Mouse (Mus musculus) spleen, postnatal 4 days (tissue): ENCODE data around the gene Nup210l.
A peak's percentile ranks its signal among the peaks of the same experiment; 100 is the strongest.
"Not testable (repeated sequence)": the region's sequence is repeated elsewhere in the genome, so short reads cannot be mapped to it uniquely, and the experiment has no call there.

Source experiments
- DNase-seq, 2 experiments: peaks; one replicate each; pipeline ENCODE4 v3.0.0; 2022; ENCODE audit warnings: low spot score in 2 of 2

Gene Nup210l

DNA sequence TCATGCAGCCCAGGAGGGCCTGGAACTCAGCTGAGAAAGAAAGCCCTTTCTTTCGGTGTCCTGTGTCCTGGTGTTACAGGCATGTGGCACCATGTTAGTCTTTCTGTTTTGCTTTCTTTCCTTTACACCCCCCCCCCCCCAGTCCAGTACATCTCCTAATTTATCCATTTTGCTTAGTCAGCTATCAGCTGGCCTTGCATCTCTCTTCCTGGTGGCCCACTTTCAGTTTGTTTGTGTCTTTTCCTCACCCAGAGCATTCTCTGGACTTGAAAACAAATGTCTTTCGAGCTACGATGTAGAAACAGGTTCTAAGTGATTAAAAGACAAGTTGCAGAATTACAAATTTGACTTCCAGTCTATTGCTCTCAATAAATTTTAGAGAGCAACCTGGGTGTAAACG, 118.5 kb downstream of the Nup210l start:
- DNase-seq, result no peak

DNA sequence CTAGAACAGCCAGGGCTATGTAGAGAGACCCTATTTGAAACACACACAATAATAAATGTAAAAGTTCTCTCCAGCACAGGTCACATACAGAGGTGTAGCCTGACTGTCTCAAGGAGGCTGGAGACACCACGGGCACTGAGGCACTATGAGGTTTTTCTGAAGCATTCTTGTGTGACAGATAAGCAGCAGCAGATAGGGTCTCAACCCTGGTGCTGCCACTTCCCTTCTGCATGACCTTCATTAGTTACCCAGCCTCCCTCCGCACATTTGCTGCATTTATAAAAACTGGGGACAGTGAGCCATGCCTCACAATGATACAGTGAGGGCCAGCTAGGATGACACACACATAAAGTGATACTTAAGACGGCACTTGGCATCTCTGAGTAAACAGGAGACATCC, 119.0 kb downstream of the Nup210l start:
- no peak for DNase-seq

DNA sequence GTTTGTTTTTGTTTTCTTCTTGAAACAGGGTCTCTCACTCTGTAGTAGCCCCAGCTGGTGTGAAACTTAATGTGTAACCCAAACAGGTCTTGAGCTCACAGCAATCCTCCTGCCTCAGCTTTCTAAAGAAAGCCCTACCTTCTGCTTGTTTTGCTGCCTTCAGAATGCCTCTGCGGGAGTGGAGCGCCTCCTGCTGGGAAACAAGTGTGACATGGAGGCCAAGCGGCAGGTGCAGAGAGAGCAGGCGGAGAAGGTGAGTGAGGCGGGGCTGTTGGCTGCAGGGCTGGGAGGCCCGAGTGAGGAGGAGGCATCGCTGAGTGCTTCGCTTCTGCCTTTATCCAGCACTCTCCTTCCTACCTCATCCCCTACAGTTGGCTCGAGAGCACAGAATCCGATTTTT, 120.4 kb downstream of the Nup210l start:
- no peak for DNase-seq

DNA sequence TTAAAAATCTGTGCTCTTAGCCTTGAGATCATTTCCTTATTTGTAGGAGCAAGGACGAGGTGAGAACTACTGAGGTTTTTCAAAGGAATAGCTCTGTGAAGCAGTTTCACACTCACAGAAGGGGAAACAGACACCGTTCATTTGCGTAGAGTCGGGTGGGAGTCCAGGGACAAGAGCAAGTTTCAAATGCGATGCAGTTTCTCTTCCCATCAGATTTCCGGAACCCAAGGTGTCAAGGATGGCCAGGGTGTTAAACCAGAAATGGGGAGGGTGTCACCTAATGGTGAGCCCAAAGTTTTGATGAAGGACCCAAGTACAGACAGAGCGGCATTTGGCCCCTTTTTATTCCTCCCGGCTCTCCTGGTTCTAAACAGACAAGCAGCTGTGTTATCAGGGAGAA, 127.1 kb downstream of the Nup210l start:
- DNase-seq, result no peak

DNA sequence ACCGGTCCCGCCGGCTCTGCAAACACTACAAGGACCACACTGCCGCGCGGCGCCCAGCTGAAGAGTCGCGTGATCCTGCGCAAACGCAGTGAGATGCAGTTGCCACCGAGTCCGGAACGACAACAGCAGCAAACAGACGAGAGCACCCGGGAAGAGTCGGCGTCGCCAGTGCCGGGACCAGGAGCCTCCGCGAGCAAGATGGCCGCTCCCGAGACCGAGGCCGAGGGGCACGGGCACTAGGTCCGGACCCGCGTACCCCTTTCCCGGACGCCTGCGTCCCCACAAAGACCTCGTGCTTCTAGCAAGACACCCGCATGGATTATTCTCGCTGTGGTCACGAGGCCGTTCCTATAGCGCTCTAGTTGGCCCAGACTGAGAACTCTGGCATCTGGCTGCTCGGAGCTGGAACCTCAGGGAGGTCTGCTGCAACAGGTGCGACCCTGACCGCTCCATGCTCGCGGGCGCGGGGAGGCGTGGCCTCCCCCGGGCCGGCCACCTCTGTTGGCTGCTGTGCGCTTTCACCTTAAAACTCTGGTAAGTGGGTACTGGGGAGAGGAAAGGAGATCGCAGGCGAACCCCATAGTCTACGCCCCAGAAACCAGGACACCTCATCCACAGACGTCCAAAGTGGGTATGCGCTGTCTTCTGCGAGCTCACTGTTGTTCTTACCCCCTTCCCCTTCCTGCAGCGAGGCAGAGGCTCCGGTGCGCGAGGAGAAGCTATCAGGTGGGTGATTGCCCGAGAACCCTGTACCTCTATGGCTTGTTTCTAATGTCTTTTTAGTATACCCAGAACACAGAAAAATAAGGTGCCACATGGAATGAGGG, 127.8 kb downstream of the Nup210l start, which contains the start of gene Jtb:
Gene Jtb, plus strand, starts transcription at position 91 of the 827 bp plus-strand sequence.
- peak; percentile 87 to 93 for DNase-seq

DNA sequence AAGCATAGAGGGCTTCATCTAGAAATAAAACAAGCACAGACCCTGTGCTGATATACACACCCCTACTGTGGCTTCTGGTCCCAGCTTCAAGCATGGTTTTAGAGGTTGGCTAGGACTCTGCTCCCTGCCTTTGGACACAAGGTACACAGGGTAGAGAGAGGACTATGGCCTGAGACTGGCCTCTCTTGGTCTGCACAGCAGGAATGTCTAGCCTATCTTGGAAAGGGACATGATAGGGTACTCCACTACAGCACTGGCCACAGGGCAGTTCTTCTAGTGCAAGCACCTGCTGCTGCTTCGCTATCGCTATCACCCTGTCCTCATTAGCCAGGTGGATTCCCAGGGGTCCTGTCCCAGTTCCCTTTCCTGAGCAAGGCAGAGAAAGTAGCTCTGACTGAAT, 137.3 kb downstream of the Nup210l start:
- DNase-seq, result no peak

DNA sequence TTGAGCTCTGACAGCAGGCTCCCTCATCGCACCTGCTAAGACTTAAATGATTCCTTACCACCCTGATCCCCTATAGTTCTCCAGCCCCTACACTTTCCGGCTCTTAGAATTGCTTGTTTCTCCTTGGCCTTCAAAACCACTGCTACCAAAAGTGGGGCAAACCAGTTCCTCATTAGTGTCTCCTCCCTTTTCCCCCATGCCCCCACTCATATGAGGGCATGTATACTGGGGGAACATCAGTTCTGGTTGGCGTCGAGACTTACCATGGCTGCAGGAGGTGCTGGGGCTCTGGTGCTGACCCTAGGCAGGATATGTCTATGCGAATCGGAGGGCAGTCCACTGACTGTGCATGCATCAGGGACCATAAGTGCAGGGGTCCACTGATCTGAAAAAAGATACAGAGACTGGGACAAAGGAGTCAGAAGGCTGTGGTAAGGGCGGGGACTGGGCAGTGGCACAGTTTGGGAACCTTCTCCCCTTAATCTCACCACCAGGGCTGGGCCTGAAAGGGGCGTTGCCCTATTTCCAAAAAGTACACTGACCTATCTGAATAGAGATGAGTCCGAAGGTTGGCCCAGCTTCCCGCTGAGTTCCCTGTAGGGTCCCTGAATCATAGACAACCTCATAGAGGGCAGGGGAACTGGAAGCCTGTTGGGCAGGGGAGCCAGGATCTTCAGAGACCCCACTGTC, 137.9 kb downstream of the Nup210l start:
- no peak for DNase-seq

DNA sequence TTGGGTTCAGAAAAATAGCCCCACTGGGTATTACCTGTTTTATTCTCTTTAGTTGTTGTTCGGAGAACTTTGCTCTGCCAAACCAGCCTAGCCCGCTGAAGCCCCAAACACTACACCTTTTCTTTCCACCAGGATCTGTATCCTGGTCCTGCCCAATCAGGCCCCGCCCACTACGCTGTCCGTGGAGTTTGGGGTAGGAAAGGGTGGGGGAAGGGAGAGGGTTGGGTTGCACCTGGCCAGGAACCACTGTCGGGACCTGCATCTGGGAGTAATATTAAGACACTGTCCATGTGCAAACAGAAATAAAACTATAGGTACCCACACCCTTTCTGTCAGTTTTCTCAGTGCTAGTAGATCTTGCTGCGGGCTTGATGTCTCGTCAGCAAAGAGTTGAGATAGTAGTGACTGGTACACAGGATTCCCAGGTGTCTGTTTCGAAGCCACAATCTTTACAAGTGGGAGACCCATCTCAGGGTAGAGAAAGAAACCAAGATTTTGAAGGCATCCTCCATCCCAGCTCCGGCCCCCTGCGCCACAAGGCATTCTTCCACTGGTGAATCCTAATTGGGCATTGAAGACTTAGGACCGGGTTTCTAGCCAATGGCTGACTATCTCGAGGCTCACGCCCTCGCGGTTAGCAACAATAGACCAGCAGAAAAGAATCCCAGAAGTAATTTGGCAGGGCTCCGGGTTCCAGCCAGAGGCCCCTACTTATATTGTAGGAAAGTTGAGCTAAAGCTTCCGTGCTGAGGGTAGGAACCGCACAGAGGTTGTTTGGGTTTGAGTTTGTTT, 139.2 kb downstream of the Nup210l start, which contains the start of gene Creb3l4:
Gene Creb3l4, minus strand, starts transcription at position 529 of the 792 bp plus-strand sequence.
- no peak for DNase-seq

DNA sequence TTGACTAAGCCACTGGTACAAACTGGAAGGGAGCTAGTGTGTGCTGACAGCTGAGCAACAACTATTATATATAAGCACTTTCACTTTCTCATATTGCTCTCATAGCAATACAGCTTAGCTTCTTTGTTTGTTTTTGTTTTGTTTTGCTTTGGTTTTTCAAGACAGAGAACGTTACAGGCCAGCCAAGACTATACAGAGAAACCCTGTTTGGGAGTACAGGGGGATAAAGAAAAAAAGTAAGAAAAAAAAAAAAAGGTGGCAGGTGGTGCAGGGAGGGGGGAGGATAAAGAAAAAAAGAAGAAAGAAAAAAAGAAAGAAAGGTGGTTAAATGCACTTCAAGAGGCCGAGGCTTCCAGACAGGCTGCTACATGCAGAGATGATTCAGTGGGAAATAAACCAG, 141.5 kb downstream of the Nup210l start:
- DNase-seq, result no peak

DNA sequence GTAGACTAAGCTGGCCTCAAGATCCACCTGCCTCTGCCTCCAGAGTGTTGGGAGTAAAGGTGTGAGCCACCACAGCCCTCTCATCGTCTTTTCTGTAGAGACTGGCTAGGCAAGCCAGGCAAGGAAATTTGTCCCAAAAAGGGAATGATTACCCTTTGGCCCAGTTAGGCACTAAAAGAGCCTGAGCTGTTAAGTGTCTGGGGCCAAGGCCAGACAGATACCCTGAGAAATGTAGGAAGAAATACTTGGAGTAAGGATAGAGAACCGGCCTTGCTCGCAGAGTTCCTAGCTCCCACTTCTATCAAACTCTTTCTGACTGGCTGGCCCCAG, 143.7 kb downstream of the Nup210l start:
- no peak for DNase-seq

DNA sequence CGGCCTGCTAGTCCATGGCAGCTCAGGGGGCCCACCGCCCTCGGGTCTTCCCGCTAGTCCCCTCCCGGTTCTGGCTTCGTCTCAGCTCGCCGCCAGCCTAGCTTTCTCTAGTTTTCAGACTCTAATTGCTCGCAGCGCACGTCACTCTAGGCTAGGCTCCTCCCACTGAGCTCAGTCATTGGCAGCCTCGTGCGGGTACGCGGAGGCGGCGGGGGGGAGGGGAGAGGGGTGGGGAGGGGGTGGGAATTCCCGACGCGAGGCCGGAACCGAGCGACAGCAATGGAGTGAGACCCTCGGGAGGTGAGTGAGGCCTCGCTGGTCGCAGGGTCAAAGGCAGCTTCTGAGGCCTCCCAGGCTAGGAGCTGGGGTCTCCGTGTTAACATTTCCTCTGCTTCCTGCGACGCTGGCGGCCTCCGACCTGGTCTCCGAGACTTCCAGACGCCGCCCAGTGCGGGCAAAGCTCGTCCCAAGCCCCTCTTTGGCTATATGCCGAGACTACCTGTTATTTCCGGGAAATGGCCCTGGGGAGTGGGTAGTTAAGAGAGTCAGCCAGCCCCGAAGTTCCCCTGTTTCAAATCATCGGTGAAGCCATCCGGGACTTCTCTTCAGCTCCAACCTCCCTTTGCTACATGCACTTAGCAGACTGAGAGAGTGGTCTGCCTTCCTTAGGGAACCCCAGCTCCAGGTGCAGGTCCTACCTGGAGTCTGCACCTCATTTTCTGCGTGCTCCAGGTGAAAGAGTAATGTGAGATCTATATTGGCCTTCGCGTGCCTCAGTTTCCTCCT, 144.2 kb downstream of the Nup210l start, which contains the start of gene Slc39a1:
Gene Slc39a1, plus strand, starts transcription at position 213 of the 786 bp plus-strand sequence.
- peak; percentile 84 to 90 for DNase-seq

DNA sequence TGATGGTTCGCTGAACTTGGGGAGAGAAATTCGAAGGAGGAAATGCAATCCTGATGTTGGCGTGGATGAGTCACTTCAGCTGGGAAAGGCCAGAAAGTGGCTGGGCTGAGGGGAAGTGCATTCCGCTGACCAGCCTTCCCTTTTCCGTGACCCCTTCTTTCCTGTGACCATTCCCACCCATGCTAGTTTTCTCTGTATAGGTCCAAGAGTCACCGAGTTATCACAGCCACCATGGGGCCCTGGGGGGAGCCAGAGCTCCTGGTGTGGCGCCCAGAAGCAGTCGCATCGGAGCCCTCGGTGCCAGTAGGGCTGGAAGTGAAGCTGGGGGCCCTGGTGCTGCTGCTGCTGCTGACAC, 144.8 kb downstream of the Nup210l start:
- no peak for DNase-seq

DNA sequence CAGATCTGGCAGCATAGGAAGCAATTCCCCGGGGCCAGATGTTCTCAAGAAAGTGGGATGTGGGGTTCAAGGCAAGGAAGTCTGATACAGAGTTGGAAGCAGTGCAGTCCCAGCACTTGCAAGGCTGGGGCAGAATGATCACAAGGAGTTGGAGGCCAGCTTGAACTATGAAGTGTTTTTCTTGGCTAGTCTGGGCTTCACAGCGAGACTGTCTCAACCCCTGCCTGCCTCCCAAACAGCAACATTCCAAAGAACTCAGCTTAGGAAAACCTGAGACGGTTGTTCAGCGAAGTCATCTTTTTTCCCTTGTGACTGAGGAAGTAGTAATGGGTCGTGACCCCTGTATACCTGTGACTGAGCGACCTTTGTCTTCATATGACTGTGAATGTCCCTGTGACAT, 146.9 kb downstream of the Nup210l start:
- DNase-seq, result no peak

DNA sequence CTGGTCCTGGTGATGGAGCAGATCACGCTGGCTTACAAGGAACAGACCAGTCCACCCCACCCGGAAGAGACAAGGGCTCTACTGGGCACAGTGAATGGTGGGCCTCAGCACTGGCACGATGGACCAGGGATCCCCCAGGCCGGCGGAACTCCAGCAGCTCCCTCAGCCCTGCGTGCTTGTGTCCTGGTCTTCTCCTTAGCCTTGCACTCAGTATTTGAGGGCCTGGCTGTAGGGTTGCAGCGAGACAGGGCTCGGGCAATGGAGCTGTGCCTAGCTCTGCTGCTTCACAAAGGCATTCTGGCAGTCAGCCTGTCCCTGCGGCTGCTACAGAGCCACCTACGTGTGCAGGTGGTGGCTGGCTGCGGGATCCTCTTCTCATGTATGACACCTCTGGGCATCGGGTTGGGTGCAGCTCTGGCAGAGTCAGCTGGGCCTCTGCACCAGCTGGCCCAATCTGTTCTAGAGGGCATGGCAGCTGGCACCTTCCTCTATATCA, 147.8 kb downstream of the Nup210l start:
- not testable (repeated sequence) for DNase-seq

DNA sequence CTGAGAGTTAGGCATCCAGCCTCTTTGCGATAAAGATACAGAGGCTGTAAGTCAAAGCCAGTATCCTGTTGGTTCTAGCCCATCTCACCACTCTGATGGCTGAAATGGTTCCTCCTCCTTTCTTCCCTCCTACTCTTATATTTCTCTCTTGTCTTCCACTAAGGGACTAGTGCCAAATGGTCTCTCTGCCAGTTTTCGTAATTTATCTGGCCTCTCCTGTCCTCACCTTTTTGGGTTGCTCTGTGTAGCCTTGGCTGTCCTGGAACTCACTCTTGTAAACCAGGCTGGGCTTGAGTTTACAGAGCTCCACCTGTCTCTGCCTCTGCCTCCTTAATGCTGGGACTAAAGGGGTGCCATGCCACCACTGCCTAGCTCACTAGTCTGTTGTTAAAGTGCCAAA, 148.7 kb downstream of the Nup210l start:
- not testable (repeated sequence) for DNase-seq

DNA sequence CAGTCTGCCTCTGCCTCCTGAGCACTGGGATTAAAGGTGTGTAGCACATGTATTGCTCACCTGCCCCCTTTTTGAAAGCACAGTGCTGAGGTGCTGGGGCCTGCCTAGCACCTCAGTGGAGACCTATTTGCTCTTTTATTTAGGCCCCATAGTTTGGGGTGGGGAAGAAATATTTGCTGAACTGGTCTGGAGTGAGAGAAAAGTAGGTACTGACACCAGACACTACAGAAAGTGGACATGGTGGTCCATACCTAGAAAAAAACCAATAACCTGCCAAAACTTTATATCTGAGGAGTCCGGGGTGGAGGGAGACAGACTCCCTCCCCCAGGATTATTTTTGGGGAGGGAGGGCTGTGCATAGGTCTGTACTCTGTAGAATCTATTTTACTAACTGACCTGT, 149.2 kb downstream of the Nup210l start:
- not testable (repeated sequence) for DNase-seq

DNA sequence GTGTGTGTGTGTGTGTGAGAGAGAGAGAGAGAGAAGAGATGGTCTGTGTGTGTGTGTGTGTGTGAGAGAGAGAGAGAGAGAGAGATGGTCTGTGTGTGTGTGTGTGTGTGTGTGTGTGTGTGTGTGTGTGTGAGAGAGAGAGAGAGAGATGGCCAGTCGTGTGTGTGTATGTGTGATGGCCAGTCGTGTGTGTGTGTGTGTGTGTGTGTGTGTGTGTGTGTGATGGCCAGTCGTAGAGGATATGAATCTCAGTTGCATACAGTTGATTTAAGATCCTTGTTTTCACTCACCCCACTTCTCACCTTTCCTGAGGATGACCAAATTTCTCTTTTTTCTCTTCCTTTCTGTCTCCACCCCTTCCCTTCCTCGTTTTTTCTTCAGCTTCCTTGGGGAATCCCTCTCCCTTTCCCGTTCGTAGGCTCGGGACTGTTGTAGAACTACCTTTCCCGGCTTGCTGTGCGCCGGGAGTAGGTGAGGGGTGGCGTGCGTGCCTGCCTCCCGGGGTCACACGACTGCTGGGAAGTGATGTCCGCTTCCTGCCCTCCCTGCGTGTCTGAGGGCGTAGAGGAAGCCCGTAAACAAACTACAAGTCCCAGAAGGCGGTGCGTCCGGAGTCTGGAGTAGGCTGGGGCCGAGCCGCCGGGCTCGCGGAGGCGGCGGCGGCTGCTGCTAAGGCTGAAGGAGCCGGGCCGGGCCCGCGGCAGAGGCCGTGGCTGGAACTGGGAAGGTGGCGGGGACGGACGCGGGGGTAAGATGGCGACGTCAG, 149.9 kb downstream of the Nup210l start, which contains the start of gene Crtc2:
Gene Crtc2, plus strand, starts transcription at position 511 of the 766 bp plus-strand sequence.
- DNase-seq, result peak; percentile 92 to 94

DNA sequence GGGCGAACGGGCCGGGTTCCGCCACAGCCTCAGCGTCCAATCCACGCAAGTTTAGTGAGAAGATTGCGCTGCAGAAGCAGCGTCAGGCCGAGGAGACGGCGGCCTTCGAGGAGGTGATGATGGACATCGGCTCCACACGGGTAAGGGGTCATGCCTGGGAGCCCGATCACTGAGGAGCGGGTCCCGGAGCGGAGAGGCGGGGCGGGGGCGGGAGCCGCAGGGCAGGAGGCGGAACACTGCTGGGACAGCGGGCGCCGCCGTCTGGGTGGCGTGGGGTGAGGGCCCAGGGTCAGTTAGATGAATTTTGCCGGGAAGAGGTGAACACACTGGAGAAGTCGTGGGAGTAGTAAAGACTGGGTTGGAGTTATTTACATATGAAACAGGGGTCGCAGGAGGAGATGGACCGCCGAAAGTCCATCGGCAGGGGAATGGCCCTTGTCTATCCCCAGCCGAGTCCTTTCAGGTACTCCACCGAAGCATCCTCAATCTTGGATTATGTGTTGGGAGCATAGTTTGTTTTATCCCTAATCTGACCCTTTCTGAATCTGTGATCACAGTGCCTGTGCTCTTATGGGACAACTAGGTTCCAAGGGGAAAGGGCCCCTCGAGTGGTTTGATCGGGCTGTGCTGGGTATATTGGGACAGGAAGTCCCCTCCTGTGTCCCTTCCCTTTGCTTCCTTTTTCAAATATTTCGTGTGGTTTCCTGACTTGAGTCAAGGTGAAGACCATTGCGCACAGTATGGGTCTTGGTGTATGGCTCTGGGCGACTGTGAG, 150.7 kb downstream of the Nup210l start:
- no peak for DNase-seq

DNA sequence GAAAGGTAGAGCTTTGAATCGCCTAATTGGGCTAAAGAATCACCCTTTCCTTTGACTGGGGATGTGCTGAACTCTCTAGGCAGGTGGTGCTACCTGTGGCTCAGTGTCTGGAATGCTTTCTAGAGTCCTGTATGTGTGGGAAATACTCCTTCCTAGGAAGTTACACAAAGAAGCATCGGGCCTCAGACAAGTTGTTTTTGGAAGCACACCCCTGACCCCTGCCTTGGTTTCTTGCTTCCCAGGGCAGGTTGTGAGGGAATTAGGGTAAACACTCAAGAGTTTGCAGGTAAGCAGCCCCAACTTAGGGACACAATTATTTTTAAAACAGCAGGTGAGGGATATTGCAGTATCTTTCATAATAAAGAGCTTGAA, 151.2 kb downstream of the Nup210l start:
- DNase-seq, result no peak
